Mouse (Mus musculus) adrenal gland, adult 2 months (tissue): ENCODE measurements at regions not wholly inside any gene's neighbourhood (a gene's known extent, or its start where the extent isn't known, plus 50 kb on each side); places are given as distances from the start of the nearest gene placed in this dataset.
A peak's percentile ranks its signal among the peaks of the same experiment; 100 is the strongest.

Source experiments
- DNase-seq: peaks from one replicate; pipeline ENCODE4 v3.0.0; 2021

DNA sequence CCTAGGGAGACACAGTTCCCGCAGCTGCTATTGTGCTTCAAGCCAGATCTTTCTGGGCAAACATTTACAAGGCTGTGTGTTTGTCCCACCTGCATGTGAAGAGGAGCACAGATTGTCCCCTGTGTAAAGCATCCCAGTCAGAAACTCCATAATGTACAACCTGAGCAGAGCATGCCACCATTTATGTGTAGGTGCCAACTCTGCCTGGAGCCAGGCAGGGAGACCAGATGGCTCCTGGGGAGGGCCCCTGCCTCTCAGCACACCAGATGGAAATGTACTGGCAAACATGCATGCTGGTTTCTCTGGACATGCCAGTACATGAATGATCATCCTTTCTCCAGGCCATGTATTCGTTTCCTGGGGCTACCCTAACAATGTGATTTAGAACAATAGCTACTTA lies 98.6 kb upstream of the Foxp3 start:
- DNase-seq: no peak

DNA sequence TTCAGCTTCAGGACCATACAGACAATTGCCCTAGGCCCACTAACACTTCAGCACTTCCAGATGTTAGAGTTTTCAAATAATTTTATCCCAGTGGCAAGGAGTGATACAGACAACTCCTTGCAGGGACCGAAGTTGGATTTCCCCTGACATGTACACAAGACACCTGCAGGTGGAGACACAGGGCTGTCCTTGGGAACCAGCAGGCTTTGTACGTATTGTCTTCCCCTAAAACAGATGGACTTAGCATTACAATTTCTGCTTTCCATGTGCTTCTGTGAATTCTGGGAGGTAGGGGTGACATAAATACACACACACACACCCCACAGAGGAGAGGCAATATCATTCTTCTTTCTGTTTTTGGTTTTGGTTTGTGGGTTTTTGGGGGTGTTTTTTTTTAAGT lies 98.2 kb upstream of the Usp27x start:
- DNase-seq: peak; percentile 33

DNA sequence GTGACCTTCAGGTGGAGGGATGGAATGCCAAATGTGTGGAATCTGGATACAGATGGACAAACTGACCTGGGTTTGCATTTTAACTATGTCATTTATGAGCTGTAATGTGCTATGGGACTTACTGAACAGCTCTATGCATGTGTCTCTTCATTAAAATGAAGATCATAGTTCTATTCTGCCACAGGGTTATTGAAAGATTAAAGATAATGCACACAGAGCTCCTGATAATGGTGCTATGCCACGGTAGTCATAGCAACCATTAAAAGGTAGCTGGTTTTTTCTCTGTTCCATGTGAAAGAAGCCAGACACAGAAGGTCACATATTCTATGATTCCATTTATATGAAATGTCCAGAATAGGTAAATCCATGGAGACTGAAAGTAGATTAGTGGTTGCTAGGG lies 94.2 kb upstream of the Usp27x start:
- DNase-seq: no peak

DNA sequence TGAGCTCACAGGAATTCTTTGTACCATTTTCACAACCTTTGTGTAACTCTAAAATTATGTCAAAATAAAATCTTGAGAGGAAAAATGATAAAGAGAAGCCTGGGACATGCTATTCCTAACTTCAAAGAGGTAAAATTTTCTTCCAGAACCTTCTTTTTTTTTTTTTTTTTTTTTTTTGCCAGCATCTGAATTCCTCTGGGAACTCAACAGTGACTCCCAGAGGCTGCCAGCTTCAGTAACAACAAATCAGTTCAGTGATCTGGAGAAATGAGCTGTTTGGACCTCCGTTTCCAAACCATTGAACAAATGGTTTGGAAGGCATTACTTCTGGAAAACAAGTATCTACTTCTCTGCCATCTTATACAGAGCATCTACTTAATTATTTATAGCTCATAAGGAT lies 92.4 kb upstream of the Usp27x start:
- no peak for DNase-seq

DNA sequence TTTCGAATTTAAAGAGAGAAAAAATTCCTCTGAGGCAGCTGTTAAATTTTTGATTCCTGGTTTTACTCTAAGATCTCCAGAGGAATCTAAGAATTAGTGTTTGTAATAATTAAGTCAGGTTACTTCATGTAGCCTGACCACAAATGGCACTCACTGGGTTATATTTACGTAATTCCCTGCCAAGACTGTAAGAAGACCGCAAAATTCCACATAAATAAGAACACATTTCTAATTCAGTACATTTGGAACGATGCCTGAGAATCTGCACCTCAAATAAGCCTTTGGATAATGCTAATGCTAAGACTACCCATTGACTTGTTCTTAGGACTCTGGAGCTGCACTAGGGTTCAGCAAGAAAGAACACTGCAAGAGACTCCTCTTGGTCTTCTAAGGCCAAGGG lies 81.2 kb upstream of the Usp27x start:
- no peak for DNase-seq

DNA sequence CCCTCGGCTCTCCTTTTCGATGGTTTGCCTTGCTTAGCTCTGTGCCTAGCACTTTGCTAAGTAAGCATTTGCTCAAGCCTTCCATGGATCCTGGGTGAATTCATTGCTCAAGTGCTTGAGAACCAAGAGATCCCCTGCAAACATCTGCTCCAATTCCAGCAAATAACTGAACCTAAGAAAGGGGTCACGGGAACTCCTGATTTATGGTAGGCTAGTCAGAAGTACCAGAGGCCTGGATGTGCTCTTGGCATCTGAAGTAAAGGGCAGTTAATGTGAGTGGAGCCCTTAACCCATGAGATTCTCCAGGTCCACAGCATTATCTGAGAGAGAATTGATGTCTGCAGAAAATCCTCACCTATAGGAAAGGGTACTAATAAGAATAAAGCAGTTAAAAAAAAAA lies 69.4 kb upstream of the Usp27x start:
- DNase-seq: no peak

DNA sequence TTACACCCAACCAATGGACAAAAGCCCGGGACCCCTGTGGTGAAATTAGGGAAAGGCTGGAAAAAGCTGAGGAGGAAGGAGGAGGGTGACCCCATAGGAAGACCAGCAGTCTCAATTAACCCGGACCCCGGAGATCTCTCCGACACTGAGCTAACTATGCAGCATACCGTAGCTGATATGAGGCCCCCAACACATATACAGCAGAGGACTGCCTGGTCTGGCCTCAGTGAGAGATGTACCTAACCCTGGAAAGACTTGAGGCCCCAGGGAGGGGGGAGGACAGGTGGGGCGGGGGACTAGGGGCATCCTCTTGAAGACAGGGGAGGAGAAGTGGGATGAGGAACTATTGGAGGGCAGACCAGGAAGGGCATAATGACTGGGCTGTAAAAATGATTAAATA lies 69.0 kb upstream of the Usp27x start:
- no peak for DNase-seq

DNA sequence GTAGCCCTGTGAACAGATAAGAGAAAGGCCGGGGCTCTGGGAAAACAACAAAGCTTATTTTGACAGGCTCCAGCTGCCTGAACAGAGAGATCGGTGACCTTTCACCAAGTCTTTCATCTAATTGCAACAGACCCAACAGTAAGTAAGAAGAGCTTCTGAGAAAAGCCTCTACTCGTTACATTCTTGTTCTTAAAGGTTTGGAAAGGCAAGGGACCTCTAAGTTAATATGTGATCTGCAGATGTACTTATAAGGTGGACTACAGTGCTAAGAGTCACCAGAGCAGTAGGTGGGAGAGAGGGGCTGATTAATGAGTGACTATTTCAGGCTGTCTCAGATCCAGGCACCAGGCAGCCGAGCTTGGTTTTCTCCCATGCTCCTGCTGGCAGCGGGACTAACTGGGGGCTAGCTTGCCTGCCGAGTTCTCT lies 68.4 kb upstream of the Usp27x start:
- DNase-seq: peak; percentile 17

DNA sequence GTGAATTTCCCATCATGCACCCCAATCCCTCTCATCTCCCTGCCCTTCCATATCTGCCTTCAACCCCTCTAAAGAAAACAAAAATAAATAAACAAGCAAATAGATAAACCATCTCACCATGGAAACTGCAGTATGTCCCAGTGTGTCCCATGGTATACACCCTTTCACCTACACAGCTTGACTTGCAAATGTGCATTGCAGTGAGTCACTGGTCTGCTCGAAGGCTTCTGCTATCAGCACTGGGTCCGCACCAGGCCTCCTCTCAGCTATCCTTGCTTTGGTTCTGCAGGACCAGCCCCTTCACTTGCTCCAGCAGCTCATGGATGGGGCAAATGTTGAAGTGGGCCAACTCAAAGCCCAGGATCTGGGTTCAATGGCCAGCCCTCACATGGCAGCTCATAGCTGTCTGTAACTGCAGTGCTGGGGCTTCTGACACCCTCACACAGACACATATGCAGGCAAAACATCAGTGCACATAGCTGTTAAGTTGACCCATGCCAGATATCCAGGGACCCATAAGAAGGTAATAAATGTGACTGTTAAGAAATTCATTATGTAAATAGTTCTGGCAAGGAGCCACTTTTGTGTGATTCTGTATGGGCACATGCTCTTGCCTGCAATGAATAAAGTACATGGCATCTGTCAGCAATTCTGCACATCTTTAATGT lies 59.9 kb upstream of the Usp27x start:
- no peak for DNase-seq

DNA sequence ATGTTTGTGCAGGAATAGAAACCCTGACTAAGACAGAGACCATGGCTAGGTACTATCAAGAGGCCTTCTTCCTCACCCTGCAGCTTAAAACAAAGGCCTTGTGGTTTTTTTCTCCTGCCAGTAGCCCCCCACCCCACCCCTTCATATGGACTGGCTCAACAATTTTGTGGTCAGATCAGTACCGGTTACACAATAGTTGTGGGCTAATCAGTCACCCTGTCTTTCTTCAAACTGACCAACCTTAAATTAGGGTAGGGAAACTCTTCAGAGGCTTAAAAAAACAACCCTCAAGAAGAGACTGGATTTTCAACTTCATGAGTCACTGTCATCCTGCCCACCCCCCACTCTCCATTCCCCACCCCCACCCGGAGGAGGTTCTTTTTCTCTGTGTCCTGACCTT lies 58.6 kb upstream of the Usp27x start:
- no peak for DNase-seq

DNA sequence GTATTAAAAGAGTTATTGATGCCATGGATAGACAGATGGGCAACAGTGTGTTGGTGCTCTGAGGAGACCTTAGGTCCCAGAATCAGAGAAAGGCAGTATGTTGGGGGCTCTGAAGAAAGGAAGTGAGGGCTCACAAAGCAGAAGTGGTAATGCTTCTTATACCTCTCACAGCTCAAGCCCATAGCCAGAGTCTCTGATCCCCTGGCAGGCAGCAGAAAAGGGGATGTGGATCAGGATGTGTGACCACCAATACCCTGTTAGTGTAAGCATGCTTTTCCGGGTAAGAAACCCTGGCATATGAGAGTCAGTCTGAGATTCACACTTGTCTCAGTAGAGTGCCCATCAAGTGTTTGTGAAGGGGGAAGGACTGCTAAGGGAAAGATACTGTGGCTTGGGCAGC lies 54.8 kb upstream of the Usp27x start:
- no peak for DNase-seq

DNA sequence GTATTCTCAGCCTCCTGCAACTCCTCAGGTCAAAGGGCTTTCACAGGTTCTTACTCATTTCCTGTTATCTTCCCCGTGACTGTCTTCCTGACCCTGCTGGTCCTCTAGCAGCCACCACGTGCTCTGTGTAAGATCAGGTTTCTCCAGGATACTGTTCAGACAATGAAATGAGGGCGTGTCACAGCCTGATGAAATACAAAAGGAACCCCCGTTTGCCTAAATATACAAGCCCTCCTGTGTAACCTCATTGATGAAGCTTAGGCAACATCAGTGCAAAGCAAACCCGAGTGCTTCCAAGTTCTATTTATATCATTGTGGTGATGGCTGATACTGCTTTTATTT lies 53.9 kb upstream of the Usp27x start:
- DNase-seq: no peak

DNA sequence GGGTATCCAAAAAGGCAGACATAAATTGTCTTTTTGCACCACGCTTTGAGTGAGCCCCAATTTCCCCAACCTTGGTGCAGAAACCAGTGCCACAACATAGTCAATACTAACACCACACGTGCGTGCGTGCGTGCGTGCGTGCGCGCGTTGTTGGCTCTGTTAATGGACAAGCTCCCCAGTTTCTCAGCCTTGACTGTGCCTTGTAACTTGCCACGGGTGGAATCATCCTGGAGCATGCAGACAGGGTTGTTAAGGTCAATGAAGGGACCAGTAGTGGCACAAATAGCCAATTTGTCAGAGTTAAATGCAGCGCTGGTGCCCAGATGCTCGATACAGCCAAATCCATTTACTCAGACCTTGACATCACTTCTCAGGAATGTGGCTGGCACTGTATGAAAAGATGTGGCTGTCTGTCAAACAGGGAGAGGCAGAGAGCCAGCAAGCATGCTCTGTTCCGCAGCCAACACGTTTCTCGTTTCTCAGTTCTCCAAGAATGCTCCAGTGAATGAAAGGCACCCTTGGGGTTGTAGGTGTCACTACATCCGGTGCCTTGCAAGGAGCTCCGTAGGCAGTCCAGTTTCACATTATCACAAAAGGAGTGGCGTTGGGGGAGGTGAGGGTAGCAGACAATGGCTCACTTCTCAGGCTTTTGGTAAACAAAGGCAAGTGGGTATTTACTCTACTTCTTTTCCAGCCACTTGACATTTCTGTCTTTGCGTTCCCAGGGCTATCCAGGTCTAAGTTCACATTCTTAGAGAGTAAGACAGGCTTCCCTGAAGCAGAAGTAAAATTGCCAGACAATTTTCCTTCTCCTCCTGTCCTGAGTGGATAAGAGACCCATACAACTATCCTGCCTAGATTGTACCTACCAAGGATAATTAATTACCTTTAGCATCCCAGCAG lies 53.2 kb upstream of the Usp27x start:
- peak; percentile 73 for DNase-seq
